Mouse (Mus musculus) fibroblast of lung, adult 2 months (primary cell): ENCODE results near the gene Trim33.

Source experiments
- DNase-seq: peaks from one replicate; pipeline ENCODE4 v3.0.0-alpha.2; 2011; ENCODE audit warnings: low read depth

The Trim33 gene

GRCm38 (mm10) chr3:103361150-103361549 is 82.1 kb downstream of the Trim33 start:
- DNase-seq, result no peak

GRCm38 (mm10) chr3:103364182-103364945 is 85.3 kb downstream of the Trim33 start:
- no peak for DNase-seq

GRCm38 (mm10) chr3:103367176-103367970 is 88.3 kb downstream of the Trim33 start:
- DNase-seq, result peak; percentile 25

- DNase-seq, result no peak
Observed at GRCm38 (mm10) chr3:103368731-103369130, 89.6 kb downstream of the Trim33 start.

- DNase-seq, result no peak
Observed at GRCm38 (mm10) chr3:103374028-103374427, 94.9 kb downstream of the Trim33 start.

- no peak for DNase-seq
Observed at GRCm38 (mm10) chr3:103375181-103375855, 96.2 kb downstream of the Trim33 start.

GRCm38 (mm10) chr3:103378018-103378417 is 98.9 kb downstream of the Trim33 start:
- peak; percentile 67 for DNase-seq

- no peak for DNase-seq
Observed at GRCm38 (mm10) chr3:103379371-103379770, 100.3 kb downstream of the Trim33 start.

GRCm38 (mm10) chr3:103380814-103381213 is 101.7 kb downstream of the Trim33 start:
- DNase-seq, result no peak

- no peak for DNase-seq
Observed at GRCm38 (mm10) chr3:103381441-103381840, 102.3 kb downstream of the Trim33 start.

- no peak for DNase-seq
Observed at GRCm38 (mm10) chr3:103382872-103383567, 103.9 kb downstream of the Trim33 start.

- DNase-seq, result no peak
Observed at GRCm38 (mm10) chr3:103384486-103384885, 105.4 kb downstream of the Trim33 start.

GRCm38 (mm10) chr3:103384949-103385348 is 105.9 kb downstream of the Trim33 start:
- DNase-seq, result no peak

GRCm38 (mm10) chr3:103385383-103386291 is 106.5 kb downstream of the Trim33 start:
- DNase-seq, result no peak

- no peak for DNase-seq
Observed at GRCm38 (mm10) chr3:103386292-103387031, 107.4 kb downstream of the Trim33 start.

- DNase-seq, result no peak
Observed at GRCm38 (mm10) chr3:103392613-103393258, 113.6 kb downstream of the Trim33 start.

- DNase-seq, result no peak
Observed at GRCm38 (mm10) chr3:103393283-103394060, 114.4 kb downstream of the Trim33 start.

- DNase-seq, result no peak
Observed at GRCm38 (mm10) chr3:103394121-103394520, 115.0 kb downstream of the Trim33 start.

- DNase-seq, result no peak
Observed at GRCm38 (mm10) chr3:103397523-103397922, 118.4 kb downstream of the Trim33 start.
